Mouse (Mus musculus) bone marrow macrophage, adult 2 months (primary cell): ENCODE measurements around the gene Igsf21.

ENCODE experiments used
- CTCF ChIP-seq: IDR thresholded peaks from 2 replicates; pipeline ENCODE4 v1.5.1; 2012; ENCODE audit warnings: low read depth, mild to moderate bottlenecking, low read length, moderate library complexity
- POLR2A ChIP-seq: IDR thresholded peaks from 2 replicates; pipeline ENCODE4 v1.6.1; 2012; ENCODE audit warnings: mild to moderate bottlenecking, low read depth, low read length, borderline replicate concordance

GRCm38 (mm10) chr4:140188626-140189025 lies 58.0 kb downstream of the Igsf21 start:
- TF ChIP-seq CTCF (no peak), POLR2A (no peak)
